Comparison of ENCODE assay signal across 13 mouse cellular contexts in the genomic region with DNA sequence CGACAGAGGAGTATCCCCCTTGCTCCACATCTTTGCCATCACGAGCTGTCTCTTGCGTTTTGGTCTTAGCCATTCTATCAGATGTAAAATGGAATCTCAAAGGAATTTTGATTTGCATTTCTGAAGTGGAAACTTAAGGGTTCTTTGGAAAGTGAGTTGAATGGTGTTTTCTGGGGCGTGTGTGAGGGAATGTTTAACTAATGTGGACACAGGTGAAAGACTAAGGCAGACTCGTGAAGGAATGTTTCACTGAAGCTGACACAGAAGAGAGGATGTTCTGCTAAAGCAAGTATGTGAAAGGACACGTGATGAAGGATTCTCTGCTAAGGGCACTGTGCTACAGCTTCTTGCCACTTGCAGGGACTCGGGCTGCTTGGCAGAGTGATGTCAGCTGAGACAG.
"Had no signal": no experiment of that assay in that cellular context is flagged by ENCODE, and none has a peak within 500 bp of the region (broad histone marks: within the 10 kb centered on the region; RNA-seq: fewer than 3 reads in every experiment).

No protein-coding gene starts in this region.

- H3K4me1 ChIP-seq: intestine, embryonic 15.5 days; limb, embryonic 12.5 days; limb, embryonic 15.5 days had no signal

- H3K9ac ChIP-seq: intestine, embryonic 15.5 days; limb, embryonic 12.5 days; limb, embryonic 15.5 days; liver, embryonic 14.5 days; liver, postnatal 0 days had no signal

- DNase-seq: left cerebral cortex, postnatal 4 days; liver, postnatal 0 days; lung, postnatal 4 days; midbrain, embryonic 14.5 days; thymus, adult 18-20 months; thymus, postnatal 4 days had no signal

- ATAC-seq: hindbrain, embryonic 16.5 days; intestine, embryonic 15.5 days; liver, postnatal 0 days had no signal

- H3K27me3 ChIP-seq: intestine, embryonic 15.5 days; limb, embryonic 12.5 days; limb, embryonic 15.5 days had no signal

- H3K4me3 ChIP-seq: intestine, embryonic 15.5 days; limb, embryonic 12.5 days; limb, embryonic 15.5 days had no signal

- H3K27ac ChIP-seq: intestine, embryonic 15.5 days; limb, embryonic 12.5 days; limb, embryonic 15.5 days; liver, embryonic 14.5 days had no signal

- H3K4me2 ChIP-seq: intestine, embryonic 15.5 days; limb, embryonic 12.5 days; limb, embryonic 15.5 days; liver, embryonic 11.5 days; midbrain, embryonic 11.5 days had no signal

- H3K36me3 ChIP-seq: intestine, embryonic 15.5 days; limb, embryonic 12.5 days; limb, embryonic 15.5 days had no signal

- H3K9me3 ChIP-seq: intestine, embryonic 15.5 days; limb, embryonic 12.5 days; limb, embryonic 15.5 days had no signal
